14 mouse cellular contexts compared by ENCODE assay signal in genomic region chr10:95314019-95314418, GRCm38 (mm10). TPM values are rescaled to one million over a fixed set of nuclear protein-coding genes. Genes with fewer than 3 reads are reported as not detected.
DNase-seq lines count a peak whose midpoint lies in the region; ATAC-seq lines count a peak whose summit lies in the region.
"Had no signal": no experiment of that assay in that cellular context is flagged by ENCODE, and none has a peak within 500 bp of the region (broad histone marks: within the 10 kb centered on the region; RNA-seq: fewer than 3 reads in every experiment).

No protein-coding gene starts in this region.

- no peak overlapping the region for H3K4me3 ChIP-seq in heart, embryonic 12.5 days
- H3K4me3 ChIP-seq: midbrain, embryonic 15.5 days; neural tube, embryonic 13.5 days had no signal

- no peaks in the 10 kb centered on the region for H3K36me3 ChIP-seq in heart, embryonic 12.5 days
- H3K36me3 ChIP-seq: midbrain, embryonic 15.5 days; neural tube, embryonic 13.5 days had no signal

- peaks cover 65% of the 10 kb centered on the region for H3K4me1 ChIP-seq in heart, embryonic 12.5 days (replicated peaks)

- H3K9me3 ChIP-seq in heart, embryonic 12.5 days (replicated peaks): no peaks in the 10 kb centered on the region
- H3K9me3 ChIP-seq: midbrain, embryonic 15.5 days; neural tube, embryonic 13.5 days had no signal

- no peak overlapping the region for H3K4me2 ChIP-seq in heart, embryonic 12.5 days
- H3K4me2 ChIP-seq: midbrain, embryonic 15.5 days; neural tube, embryonic 13.5 days had no signal

- H3K9ac ChIP-seq in heart, embryonic 12.5 days: no peak overlapping the region; the same call in 1 of the 2 replicates
- H3K9ac ChIP-seq: midbrain, embryonic 15.5 days; neural tube, embryonic 13.5 days had no signal

- H3K27me3 ChIP-seq in heart, embryonic 12.5 days (replicated peaks): no peaks in the 10 kb centered on the region
- H3K27me3 ChIP-seq: CH12.LX; midbrain, embryonic 15.5 days had no signal

- no peak for ATAC-seq in heart, embryonic 12.5 days (ENCODE audit: insufficient number of reproducible peaks, low FRiP score)
- peak; percentile 4 for ATAC-seq in CD4-positive, CD25-positive, alpha-beta regulatory T cell, adult 4 months
- ATAC-seq: midbrain, embryonic 15.5 days had no signal

- DNase-seq in heart, adult 18-20 months: no peak
- peak; percentile 72 for DNase-seq in forelimb bud, embryonic 11.5 days (ENCODE audit: low read depth, low spot score)
- peak; percentile 26 for DNase-seq in naive thymus-derived CD4-positive, alpha-beta T cell, adult 2 months (ENCODE audit: low read depth)
- no peak for DNase-seq in cerebellum, adult 11 months
- no peak for DNase-seq in left cerebral cortex, adult 11 months (ENCODE audit: low spot score)
- DNase-seq: cerebellum, adult 18-20 months; embryo, embryonic 11 days; gastrocnemius, postnatal 25 days; retina, postnatal 1 day had no signal

- 24% methylated on average over 5 of the region's 5 CpGs for WGBS in heart, embryonic 12.5 days

- H3K27ac ChIP-seq in heart, embryonic 12.5 days (ENCODE audit: poor library complexity, severe bottlenecking): peak overlapping the region; percentile 83
- H3K27ac ChIP-seq: midbrain, embryonic 15.5 days; neural tube, embryonic 13.5 days had no signal

RNA-seq across cellular contexts. Expression of gene Cradd, which starts 9.9 kb away (rescaled TPM):
- 8.0 and 10.5 TPM in 2 replicates for polyA plus RNA-seq in heart, embryonic 12.5 days (2016; fragmentation: Nextera tagmentation; extraction: Ambion mirVana)
- total RNA-seq in heart, adult 18-20 months (2021): 1 to 10 TPM; 6.4 to 8.4 TPM
- 10 to 100 TPM; 31.3 to 31.6 TPM for polyA plus RNA-seq in CD4-positive, CD25-positive, alpha-beta regulatory T cell, adult 4 months (2017; shearing (Covaris generic))

Comparison
In these comparisons a context has a peak if more than half of its experiments do, and no peak if none do; other contexts are left out.
1. DNase-seq: peak in forelimb bud, embryonic 11.5 days (single experiment) and naive thymus-derived CD4-positive, alpha-beta T cell, adult 2 months (single experiment); none in heart, adult 18-20 months (0 of 2), cerebellum, adult 11 months (single experiment) and left cerebral cortex, adult 11 months (single experiment).